Comparison of ENCODE assay signal across 34 mouse cellular contexts in genomic region chr10:79585136-79585535, GRCm38 (mm10). TPM values are rescaled to one million over a fixed set of nuclear protein-coding genes. Genes with fewer than 3 reads are reported as not detected.
"Had no signal": no experiment of that assay in that cellular context is flagged by ENCODE, and none has a peak within 500 bp of the region (broad histone marks: within the 10 kb centered on the region; RNA-seq: fewer than 3 reads in every experiment).

No protein-coding gene starts in this region.

- H3K4me3 ChIP-seq: gastrocnemius, adult 2 months; heart, embryonic 12.5 days; hindbrain, embryonic 10.5 days; hindbrain, embryonic 12.5 days; limb, embryonic 12.5 days; liver, embryonic 13.5 days had no signal

- H3K36me3 ChIP-seq: heart, embryonic 12.5 days; hindbrain, embryonic 10.5 days; hindbrain, embryonic 12.5 days; limb, embryonic 12.5 days; liver, embryonic 13.5 days had no signal

- H3K4me1 ChIP-seq: heart, embryonic 12.5 days; hindbrain, embryonic 10.5 days; hindbrain, embryonic 12.5 days; limb, embryonic 12.5 days; liver, embryonic 13.5 days had no signal

- H3K9me3 ChIP-seq: heart, embryonic 12.5 days; hindbrain, embryonic 10.5 days; hindbrain, embryonic 12.5 days; limb, embryonic 12.5 days; liver, embryonic 13.5 days had no signal

- H3K9ac ChIP-seq: heart, embryonic 12.5 days; hindbrain, embryonic 12.5 days; hindbrain, embryonic 14.5 days; limb, embryonic 12.5 days; liver, embryonic 13.5 days had no signal

- H3K4me2 ChIP-seq: heart, embryonic 12.5 days; hindbrain, embryonic 12.5 days; hindbrain, embryonic 14.5 days; limb, embryonic 12.5 days; liver, embryonic 13.5 days had no signal

- H3K27ac ChIP-seq: gastrocnemius, adult 2 months; hindbrain, embryonic 10.5 days; hindbrain, embryonic 12.5 days; hindbrain, embryonic 14.5 days; limb, embryonic 12.5 days; liver, embryonic 13.5 days had no signal

- ATAC-seq: forebrain, embryonic 16.5 days; hindbrain, embryonic 16.5 days; intestine, embryonic 16.5 days had no signal

- DNase-seq: gastrocnemius, adult 2 months; gastrocnemius, postnatal 10 days; gastrocnemius, postnatal 25 days; heart, postnatal 10 days; heart, postnatal 4 days; kidney, adult 18-20 months; kidney, adult 8-10 months; kidney, postnatal 10 days; layer of hippocampus, adult 9-11 months; layer of hippocampus, postnatal 36 days; left cerebral cortex, postnatal 4 days; liver, embryonic 13.5 days had no signal

RNA-seq across cellular contexts. Expression of gene Theg, which starts 2.0 kb away (rescaled TPM):
- total RNA-seq: gastrocnemius, adult 2 months; gastrocnemius, postnatal 10 days; gastrocnemius, postnatal 25 days; gastrocnemius, postnatal 4 days; granulocyte monocyte progenitor cell, adult 5-6 weeks; heart, postnatal 10 days; heart, postnatal 25 days; heart, postnatal 4 days; layer of hippocampus, postnatal 14 days; left cerebral cortex, postnatal 10 days; left cerebral cortex, postnatal 25 days; left cerebral cortex, postnatal 4 days; liver, adult 2 months had no signal
- polyA plus RNA-seq: forebrain, embryonic 16.5 days; heart, embryonic 12.5 days; heart, embryonic 14.5 days; heart, embryonic 16.5 days; hindbrain, embryonic 10.5 days; hindbrain, embryonic 12.5 days; hindbrain, embryonic 14.5 days; hindbrain, embryonic 16.5 days; intestine, embryonic 14.5 days; intestine, embryonic 16.5 days; kidney, embryonic 14.5 days; kidney, embryonic 16.5 days; large intestine, adult 2 months; limb, embryonic 12.5 days; limb, embryonic 14.5 days; liver, adult 2 months; liver, embryonic 13.5 days had no signal

RNA-seq across cellular contexts. Expression of gene C2cd4c, which starts 28.7 kb away (rescaled TPM):
- total RNA-seq: gastrocnemius, postnatal 25 days; granulocyte monocyte progenitor cell, adult 5-6 weeks; heart, postnatal 10 days; heart, postnatal 25 days; liver, adult 2 months had no signal
- polyA plus RNA-seq: heart, embryonic 12.5 days; heart, embryonic 14.5 days; heart, embryonic 16.5 days; kidney, embryonic 14.5 days; limb, embryonic 12.5 days; liver, embryonic 13.5 days had no signal

RNA-seq across cellular contexts. Expression of gene Shc2, which starts 52.6 kb away (rescaled TPM):
- total RNA-seq: granulocyte monocyte progenitor cell, adult 5-6 weeks had no signal
